Mouse (Mus musculus) heart, postnatal 0 days (tissue): ENCODE data around the gene Stx1b.

Experiments used
- CTCF ChIP-seq: IDR thresholded peaks from 2 replicates; pipeline ENCODE4 v1.5.1; 2016; ENCODE audit warnings: antibody characterized with exemption, control low read depth, low read depth
- EP300 ChIP-seq: IDR thresholded peaks from 2 replicates; pipeline ENCODE4 v1.6.1; 2016; ENCODE audit warnings: antibody characterized with exemption, low read depth

GRCm38 (mm10) chr7:127837473-127837872 lies 13.1 kb upstream of the Stx1b start:
- TF ChIP-seq CTCF (no peak), EP300 (no peak)
